Mouse (Mus musculus) monocyte, adult 2 months (primary cell): ENCODE measurements around the gene Shisa8.

Experiments used
- DNase-seq, 2 experiments: peaks; one replicate each; pipeline ENCODE4 v3.0.0; 2022; ENCODE audit warnings: low spot score in 2 of 2, low read depth in 1 of 2

The Shisa8 gene

GRCm38 (mm10) chr15:82181131-82181530, 31.5 kb downstream of the Shisa8 start:
- no peak for DNase-seq

DNA sequence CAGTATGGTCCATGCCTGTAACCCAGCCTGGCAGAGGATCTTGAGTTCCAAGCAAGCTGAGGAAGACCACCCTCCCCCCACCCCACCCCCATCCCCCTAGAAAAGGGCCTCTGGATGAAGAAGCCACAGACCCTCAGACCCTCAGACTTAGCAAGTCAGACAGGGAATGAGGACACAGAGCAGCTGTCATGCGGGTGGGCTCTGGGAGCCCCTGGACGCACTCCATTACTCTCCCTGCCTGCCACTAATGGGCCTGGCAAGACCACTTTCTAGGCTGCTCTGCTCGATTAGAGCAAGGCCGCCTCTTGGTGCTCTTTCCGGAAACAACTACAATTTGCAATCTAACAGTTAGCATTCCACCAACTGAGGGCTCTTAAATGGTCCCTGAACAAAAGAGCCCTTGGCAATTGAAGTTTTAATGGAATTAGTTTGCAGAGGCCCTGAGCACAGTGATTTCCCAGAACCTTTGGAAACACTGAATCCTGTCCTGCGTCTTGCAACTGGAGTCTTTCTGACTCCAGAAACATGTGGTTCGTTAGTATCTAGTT, 34.8 kb downstream of the Shisa8 start:
- DNase-seq: no peak

DNA sequence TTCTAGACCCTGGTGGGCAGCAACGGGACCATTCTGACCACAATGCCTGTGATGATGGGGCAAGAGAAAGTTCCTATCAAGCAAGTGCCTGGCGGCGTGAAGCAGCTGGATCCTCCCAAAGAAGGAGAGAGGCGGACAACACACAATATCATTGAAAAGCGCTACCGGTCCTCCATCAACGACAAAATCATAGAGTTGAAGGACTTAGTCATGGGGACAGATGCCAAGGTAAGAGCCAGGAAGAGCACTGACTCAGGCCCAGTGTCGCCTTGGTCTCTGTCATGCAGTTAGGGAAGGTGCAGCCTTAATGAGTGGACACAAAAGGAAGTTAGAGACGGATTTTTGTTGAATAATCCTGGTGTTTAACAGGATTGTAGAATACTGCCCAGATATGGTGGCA, 37.5 kb downstream of the Shisa8 start:
- DNase-seq: no peak

GRCm38 (mm10) chr15:82172648-82173047, 40.0 kb downstream of the Shisa8 start:
- no peak for DNase-seq

DNA sequence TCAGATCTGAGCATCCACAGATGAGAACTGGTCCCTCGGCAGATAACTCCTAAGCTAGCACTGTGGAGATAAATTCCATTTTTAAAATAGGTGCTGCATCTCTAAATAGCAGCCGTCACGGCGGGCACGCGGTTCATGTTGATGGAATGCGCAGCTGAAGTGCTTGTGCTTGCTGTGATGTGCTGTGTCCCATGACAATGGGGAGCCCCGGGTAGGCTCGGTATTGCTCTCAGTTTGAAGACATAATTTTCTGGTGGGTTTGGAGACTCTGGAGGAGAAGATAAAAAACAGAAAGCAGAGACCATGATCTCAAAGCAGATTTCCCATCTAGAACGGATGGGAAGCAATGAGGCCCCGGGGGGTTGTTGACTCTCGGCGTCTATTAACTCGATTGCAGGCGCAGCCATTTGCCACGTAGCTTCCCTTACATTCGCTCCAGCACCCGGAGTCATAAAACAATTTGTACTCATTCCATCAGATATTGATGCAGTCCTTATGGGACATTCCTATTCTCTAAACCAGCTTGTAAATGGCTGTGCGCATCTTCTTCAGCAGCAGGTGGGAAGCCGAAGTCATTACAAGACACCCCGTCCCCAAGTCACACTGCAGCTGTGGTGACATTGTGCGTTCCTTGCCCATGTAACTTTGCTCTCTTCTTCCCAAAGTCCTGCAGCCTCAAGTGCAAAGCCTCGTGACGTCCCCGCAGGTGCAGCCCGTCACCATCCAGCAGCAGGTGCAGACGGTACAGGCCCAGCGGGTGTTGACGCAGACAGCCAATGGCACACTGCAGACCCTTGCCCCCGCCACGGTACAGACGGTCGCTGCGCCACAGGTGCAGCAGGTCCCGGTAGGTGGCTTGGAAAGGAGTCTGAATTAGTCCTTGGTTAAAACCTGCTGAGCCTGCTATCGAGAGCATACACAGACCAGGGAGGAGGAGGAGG, 41.9 kb downstream of the Shisa8 start:
- DNase-seq: no peak

DNA sequence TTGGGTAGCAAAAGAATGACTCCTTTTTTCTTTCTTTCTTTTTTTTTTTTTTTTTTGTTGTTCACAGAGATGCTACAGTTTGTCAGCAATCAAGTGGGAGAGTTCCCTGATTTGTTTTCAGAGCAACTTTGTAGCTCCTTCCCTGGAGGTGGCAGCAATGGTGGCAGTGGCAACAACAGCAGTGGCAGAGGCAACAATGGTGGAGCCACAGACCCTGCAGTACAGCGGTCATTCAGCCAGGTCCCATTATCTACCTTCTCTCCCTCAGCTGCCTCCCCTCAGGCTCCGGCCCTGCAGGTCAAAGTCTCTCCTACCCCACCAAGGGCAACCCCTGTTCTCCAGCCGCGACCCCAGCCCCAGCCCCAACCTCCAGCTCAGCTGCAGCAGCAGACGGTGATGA, 42.9 kb downstream of the Shisa8 start:
- DNase-seq: no peak

DNA sequence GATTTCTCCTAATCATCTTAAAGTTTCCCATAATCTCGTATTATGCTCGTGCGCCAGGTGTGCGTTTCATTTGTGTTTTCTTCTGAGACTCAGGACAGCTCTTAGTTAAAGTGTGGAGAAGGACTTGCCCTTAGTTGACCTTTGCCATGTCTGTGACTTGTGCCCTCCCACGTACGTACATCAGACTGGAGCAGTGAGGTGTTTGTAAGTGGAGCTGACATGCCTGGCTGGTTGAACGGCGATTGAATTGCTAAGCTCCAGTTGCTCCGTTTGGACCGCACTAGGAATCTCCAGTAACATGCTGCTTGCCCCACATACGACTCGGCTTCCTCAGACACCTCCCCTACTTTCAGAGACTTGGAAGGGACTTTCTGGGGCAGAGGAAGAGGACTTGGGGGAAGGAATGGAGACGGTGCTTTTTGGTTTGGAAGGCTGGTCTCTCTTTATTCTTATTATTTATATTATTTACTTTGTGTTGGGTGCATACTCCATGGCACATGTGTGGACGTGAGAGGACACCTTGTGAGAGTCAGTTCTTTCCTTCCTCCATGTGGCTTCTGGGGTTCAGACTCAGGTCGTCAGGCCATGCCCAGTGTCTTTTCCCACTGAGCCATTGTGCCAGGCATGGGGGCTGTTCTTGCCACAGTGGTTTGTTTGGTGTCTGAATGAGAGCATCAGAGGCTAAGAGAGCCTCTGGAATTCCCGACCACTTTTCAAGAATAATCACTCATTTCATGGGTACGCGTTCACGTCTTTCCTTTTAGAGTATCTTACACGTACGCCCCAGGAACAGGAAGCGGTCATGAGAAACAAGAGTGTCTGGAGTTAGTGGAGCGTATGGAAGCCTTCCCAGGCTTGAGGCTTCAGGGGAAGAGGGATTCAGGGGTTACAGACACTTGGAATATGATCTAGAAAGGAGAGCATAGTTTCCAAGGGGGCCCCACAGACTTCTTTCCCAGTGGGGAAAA, 45.1 kb downstream of the Shisa8 start:
- DNase-seq: no peak

GRCm38 (mm10) chr15:82166240-82167100, 46.1 kb downstream of the Shisa8 start:
- no peak for DNase-seq

DNA sequence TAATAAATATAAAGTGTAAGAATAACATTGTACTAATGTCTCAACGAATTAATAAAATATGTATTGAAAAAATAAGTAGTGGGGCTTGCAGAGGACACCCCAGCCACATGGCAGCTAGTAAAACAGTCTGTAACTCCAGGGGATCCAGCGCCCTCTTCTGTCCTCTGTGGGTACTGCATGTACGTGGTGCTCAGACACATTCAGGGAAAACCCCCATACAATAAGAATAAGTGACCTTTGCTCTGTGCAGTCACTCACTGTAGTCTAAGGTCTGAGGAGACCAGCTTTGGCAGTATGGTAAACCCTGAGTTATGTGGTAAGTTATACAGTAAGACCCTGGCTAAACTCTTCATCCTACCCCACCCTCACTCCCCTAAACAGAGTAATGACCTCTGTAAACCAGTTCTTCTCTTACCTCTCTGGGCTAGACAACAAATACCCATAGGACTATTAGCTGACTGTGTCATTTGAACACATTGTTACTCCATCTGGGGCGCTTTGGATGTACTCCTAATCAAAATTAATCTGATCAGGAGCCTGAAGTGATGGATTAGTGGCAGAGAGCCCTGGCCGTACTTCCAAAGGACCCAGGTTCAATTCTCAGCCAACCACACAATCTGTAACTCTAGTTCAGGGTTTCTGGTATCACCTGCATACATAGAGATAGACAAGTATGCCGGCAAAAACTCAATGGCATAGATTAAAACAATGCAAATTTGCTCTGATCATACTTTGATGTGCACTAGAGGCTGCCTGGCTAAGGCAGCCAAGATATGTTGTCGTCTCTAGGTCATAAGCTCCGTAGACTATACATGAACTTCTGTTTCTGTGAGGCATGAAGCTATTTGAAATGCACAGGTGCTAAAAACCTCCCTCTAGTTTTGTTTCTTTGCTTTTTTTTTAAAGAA, 47.0 kb downstream of the Shisa8 start:
- peak; percentile 57 to 86 for DNase-seq

DNA sequence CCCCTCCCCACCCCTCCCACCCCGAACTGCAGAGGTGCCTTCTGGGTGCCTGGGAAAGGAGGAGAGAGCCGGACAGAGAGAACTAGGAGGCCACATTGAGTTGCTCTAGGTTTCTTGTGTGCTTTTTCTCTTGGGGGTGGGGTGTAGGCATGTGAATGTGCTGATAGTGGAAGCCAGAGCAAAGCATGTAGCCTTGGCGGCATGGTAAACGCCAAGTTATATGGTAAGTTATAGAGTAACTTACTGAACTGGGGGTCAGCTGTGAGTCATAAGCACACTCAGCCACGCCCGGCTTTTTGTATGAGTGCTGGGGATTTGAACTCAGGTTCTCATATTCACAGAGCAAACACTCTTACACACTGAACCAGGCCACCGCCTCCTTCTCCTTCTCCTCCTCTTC, 48.1 kb downstream of the Shisa8 start:
- no peak for DNase-seq

DNA sequence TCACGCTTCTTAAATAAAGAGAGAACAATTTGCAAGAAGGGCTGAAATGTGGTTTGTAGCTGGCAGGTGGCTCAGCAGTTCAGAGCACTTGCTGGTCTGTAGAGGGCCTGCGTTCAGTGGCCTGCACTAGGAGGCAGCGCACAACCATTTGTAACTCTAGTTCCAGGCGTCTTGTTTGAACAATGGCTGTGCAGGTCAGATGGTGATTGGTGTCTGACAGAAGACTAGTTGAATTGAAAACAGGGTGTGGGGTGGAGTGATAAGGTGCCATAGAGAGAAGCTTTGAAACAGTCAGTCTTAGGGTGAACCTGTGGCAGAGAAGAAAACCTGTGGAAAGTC, 48.6 kb downstream of the Shisa8 start:
- DNase-seq: no peak

DNA sequence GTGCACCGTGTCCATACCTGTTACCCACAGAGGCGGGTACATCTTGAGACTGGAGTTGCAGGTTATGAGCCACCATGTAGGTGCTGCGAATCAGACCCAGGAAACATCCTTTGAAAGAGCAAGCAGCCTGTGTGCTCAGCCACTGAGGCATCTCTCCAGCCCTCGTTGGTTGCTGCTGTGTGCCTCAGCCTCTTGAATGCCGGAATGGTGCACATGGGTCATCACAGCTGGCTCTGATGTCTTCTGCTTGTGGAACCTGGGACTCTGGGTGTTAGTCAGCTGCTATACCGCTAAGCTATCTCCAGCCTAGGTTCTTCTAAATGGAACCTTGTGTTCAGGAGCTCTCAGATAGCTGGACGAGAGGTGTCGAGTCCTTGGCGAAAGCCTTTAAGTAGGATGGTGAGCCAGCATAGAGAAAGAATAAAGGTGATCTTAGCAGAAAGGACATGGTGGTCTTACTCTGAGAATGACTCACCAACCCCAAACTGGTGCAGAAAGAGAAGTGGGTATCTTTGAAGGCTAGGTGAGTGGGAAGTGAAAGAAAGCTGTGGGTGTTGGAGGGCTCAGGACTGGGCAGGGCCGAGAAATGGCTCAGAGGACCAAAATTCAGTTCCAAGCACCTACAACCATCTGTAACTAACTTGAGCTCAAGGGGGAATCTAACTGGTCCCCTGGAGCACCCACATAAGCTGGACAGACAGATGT, 49.1 kb downstream of the Shisa8 start:
- DNase-seq: no peak

- no peak for DNase-seq
These were observed 50.5 kb downstream of the Shisa8 start for GRCm38 (mm10) chr15:82161965-82162600.

- no peak for DNase-seq
These were observed 51.6 kb downstream of the Shisa8 start for GRCm38 (mm10) chr15:82160731-82161640.

GRCm38 (mm10) chr15:82159471-82159870, 53.1 kb downstream of the Shisa8 start:
- no peak for DNase-seq

DNA sequence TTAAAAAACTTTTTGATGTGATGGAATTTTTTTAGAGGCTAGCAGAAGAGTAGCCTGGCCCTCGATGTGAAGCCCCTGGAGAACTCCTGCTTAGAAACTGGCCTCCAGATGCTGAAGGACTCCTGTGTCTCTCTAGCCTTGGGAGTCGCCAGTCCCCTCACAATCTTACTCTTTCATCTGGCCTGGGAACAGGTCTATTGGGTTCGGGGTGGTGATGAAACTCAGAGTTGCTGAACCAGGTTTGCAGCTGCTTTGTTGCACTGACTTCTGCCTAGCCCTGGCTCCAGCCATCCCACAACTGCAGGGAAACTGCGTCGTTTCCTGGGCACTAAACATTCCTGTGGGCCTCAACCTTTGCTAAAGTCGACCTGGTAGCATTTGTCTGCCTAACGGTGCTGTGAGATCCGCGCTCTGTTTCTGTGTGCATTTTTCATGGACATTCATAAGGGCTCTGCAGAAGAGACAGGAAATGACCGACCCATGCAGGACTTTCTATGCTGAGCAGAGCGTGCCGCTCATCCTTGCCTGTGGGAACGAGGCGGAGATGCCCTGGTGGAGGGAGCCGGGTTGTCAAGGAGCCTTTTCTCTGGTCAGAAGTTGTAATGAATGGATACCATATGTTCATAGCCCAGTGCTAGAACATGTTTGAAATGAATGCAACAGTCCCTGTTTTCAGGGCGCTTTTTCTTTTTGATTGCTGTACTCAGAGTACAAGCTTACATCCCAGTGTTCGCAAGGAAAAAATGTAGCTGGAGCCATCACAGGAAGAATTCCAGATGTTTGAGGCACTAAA, 54.2 kb downstream of the Shisa8 start:
- no peak for DNase-seq

- no peak for DNase-seq
These were observed 55.7 kb downstream of the Shisa8 start for GRCm38 (mm10) chr15:82156902-82157301.
